Mouse (Mus musculus): ENCODE results near the gene Akr1d1.

Akr1d1 gene

DNA sequence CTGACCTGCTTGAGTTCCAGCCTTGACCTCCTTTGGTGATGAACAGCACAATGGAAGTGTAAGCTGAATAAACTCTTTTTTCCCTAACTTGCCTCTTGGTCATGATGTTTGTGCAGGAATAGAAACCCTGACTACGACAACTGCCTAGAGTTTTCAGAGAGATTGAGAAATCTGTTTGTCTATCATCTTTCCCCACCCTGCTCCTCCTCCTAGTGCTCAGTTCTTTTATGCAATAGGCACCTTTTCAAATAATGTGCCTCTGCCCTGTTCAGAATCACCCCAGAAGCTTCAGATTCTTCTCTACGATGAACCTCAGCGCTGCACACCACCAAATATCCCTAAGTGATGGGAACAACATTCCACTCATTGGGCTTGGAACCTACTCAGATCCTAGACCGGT lies at the start of gene Akr1d1:
TSS of gene Akr1d1 (plus strand) at position 234 of the 400 bp plus-strand sequence.
- DNase-seq (ENCODE audit: low read depth, low spot score): no peak

DNA sequence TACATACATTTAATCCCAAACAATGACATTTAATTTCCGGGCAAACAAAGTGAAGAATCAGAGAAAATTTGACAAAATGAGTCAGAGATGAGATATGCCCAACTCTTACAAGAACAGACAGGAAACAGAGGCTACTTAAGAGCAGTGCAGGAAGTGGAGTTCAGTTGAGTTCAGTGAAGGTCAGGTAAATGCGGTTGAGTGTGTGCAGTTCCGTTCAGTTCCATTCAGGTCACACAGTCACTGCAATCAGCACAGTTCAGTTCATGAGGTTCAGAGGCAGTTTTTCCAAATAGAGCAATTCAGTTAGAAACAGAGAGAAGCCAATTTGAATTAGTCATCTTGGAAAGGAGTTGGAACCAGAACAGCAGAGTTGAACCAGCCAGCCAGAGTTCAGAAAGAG lies 48.8 kb upstream of the Akr1d1 start:
- no peak for DNase-seq (ENCODE audit: low read depth, low spot score)

DNA sequence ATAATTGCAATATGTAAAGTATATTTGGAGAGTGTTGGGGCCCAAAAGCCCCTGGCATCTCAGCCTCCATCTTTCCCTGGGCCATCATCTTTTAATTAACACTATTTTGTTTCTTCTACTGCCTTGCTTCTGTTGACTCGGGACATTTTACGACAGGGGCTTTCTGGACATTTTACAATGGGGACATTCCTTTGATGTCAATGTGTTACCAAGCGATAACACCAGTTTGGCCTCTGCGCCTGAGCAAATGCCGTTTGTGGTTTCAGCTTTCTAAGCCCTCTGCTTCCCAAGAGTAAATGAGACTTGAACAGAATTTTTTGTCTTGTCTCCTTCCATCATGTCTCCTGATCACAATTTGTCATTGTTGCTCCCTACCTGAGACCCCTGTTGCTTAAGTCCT lies 46.7 kb upstream of the Akr1d1 start:
- DNase-seq (ENCODE audit: low read depth, low spot score): no peak

DNA sequence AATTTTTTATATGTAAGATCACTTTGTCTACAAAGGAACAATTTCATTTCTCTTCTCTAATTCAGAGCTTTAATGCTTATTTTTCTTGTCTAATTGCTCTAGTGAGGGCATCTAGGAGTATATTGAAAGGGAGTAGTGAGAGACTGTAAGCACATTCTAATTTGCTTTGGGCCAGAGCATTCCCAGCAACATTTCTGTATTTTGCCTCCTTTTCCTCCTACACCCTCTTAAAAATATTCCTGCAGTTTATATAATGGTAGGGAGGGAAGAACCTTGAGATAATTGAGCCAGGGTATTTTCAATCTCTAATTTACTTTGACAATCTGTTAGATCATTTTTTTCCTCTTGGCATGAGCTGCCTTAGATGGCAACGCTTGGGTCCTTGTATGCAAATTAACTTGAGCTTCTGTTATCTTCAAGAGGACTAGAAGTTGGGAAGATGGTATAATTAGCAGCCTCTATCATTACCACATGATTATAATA lies 45.3 kb upstream of the Akr1d1 start:
- no peak for DNase-seq (ENCODE audit: low read depth, low spot score)

DNA sequence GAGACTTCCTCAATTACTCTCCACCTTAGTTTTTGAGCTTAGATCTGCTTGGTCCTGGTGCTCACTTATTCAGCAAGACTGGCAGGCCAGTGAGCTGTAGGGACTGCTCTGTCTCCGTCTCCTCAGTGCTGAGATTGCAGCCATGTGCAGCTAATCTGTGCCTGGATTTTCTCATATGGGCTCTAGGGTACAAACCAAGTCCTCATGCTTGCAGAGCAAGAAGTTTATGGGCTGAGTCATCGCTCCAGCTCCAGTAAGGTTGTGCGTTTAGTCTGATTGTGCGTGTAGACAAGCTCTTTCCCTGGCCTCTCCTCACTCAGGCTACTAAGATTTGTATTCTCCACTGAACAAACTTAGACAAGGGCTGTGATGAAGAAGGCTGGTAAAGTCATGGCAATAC lies 43.5 kb upstream of the Akr1d1 start:
- no peak for DNase-seq (ENCODE audit: low read depth, low spot score)

DNA sequence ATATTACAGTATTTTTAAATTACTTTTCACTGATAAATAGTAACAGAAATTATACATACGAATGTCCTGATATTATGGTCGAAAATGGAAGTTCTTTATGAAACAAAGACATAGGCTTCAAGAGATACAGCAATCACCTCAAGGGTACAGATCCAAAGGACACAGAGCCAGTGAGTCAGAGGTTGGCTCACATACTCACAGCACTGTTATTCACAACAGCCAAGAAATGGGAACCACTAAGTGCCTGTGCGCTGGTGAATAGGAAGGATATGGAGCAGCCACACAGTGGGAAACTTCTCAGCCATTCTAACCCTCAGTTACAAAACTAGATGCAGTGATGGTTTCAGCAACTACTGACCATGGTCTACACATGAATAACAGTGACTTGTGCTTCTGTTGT lies 37.7 kb upstream of the Akr1d1 start:
- DNase-seq (ENCODE audit: low read depth, low spot score): no peak

DNA sequence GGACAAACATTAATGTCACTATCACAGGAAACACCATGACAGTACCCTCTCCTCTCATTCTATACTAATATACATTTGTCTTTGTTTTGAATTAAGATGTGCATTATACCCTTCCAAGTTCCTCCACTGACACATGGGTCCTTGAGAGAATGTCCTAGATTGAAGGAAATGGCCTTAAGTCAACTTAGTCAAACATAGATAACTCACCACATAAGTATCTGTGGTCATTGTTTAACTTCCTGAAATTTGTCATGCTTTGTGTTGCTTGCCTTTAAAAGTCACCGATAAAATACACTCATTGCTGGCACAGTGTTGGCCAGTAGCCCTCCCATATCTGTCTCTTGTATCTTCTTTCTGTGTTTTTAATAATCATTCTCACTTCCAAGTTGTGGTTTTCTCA lies 35.0 kb upstream of the Akr1d1 start:
- no peak for DNase-seq (ENCODE audit: low read depth, low spot score)

DNA sequence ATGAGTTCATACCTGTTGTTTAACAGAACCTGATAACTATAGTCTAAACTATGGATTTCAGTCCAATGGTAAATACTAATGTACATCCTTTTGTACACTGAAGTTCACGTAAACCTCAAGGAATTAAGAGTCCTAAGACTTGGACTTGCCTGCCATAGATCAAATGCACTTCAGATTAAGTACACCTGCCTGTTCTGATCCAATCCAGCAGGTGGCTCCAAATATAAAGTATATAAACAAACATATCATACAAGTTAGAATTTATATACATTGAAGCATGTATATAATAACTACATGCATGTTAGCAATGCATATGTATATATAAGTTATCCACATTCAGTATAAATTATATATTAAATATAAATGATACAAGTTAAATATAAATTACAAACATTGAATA lies 33.1 kb upstream of the Akr1d1 start:
- no peak for DNase-seq (ENCODE audit: low read depth, low spot score)

DNA sequence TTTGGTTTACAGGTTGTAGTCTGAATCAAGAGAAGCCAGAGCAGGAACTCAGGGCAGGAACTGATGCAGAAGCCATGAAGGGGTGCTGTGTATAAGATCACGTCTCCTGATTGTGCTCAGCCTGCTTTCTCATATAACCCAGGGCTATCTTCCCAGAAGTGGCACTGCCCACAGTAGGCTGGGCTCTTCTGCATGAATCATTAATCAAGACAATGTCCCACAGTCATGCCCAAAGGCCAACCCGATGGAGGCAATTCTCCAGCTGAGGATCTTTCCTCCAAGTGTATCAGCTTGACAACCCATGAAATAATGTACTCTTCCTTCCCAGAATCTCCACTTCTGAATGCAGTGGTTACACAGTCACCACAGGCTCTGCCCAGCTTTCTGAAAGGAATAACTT lies 24.4 kb upstream of the Akr1d1 start:
- DNase-seq (ENCODE audit: low read depth, low spot score): no peak

DNA sequence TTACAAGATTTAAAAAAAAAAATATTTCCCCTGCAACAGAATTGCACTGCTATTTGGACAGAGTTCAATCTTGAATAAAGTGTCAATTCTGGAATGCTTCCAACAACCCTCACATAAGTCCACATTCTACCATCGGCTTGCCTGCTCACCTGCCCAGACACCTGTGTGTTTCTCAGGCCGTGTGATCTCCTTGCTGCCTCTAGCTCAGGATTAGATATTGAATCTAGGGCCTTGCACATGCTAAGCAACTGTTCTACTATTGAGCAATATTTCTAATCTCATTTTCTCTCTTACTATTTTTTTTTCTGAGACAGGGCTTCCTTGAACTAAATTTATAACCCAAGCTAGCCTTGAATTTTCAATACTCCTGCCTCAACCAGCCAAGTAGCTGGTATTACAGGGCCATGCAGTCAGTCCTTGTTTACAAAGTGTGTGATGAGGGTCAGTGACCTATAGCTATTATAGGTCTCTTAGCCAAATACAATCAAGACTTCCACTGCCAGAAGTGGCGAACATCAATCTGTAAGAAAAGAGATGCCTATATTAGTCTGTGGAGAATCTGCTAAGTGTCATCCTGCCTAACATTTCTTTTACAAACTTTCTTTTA lies 23.0 kb upstream of the Akr1d1 start:
- DNase-seq (ENCODE audit: low read depth, low spot score): no peak

DNA sequence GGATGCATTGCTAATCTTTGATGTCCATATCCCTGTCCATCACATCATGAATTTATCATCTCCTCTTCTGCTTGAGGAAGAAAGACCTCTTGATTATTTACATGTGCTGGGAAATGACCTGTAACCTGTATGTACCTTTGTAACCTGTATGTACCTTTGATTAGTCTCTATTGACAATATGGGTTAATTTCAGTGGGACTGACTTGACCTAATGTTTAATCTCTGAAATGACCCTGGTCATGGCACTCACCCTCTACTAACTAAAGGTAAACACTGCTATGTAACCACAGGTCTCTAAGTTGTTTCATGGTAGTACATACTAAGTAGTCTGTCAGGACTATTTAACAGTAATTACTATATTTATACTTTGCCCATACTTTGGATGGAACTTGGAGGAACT lies 19.2 kb upstream of the Akr1d1 start:
- no peak for DNase-seq (ENCODE audit: low read depth, low spot score)

DNA sequence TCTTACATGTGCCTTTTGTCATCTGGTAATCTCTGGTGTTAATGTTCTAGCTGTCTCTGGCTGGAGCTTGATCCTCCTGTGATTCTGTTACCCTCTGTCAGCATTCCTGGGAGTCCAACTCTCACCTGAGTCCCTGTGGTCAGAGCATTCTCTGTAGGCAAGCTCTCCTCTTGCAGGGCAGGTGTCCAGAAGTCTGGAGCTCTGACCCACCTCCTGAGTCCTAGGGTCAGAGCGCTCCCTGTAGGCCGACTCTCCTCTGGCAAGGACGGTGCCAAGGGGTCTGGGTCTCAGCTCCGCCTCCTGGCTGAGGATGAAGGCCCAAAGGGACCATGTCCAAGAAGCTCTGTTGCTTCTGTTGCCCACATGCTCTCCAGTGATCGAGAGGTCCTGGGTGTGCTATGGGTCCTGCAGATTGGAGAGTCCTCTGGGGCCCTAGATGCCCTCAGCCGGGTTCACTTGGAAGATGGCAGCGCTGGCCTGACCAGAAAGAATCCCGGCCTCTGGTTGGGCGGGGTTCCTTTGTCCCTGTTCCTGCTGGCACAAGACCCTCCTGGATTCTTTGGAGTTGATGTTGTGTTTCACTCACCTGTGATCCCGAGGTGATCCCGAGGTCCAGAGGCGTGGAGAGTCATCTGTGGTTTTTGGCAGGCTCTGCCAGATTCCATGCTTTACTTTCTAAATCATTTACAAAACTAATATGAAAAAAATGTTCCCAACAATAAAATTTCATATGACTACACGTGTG lies 9.2 kb upstream of the Akr1d1 start:
- DNase-seq (ENCODE audit: low read depth, low spot score): no peak

DNA sequence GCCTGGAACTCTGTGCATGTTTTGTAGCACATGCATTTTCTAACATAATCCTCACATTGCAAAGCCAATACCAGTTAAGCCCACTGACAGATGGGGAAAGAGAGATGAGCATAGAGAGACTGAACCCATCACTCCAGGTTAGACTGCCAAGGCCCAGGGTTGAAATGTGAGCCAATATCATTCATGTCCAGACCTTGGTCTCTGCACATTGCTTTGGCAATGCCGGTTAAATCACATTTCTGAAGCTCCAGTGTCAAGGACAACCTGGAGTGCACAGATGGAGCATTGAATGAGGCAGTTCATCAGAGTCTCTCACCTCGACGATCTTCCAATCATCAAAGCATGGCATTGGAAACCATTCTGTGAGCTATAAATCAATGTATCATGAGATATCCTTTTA lies 2.1 kb downstream of the Akr1d1 start:
- no peak for DNase-seq (ENCODE audit: low read depth, low spot score)

DNA sequence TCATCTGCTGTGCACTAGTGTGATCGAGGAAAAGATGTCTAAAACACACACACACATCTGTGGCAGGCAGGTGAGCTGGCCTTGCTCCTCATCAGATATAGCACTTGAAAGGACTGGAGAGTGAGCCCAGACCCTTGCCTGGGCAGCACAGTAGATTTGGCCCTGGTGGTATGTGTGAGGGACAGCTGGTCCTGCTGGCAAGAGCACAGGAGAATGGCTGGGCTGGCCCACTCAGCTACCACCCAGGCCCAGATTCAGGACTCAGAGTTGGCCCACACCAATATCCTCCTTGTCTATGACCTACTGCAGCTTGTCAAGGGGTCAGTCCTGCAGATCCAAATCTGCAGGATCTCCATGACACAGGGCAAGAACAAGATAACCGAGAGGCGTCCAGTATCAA lies 6.9 kb downstream of the Akr1d1 start:
- no peak for DNase-seq (ENCODE audit: low read depth, low spot score)

DNA sequence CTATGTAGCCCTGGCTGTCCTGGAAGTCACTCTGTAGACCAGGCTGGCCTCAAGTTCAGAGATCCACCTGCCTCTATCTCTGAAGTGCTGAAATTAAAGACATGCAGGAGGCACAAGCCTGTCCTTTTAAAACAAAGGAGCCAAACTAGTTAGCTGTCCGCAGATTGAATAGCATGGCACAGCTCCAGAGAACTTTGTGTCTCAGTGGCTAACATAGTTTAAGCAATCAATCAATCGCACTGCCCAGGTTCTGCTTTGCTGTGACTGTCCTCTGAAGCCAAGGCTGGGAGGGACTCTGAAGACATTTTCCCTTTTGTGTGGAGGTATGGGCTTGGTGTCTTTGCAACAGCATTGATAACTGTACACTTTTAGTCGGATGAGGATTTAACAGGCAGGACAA lies 7.8 kb downstream of the Akr1d1 start:
- DNase-seq (ENCODE audit: low read depth, low spot score): no peak

DNA sequence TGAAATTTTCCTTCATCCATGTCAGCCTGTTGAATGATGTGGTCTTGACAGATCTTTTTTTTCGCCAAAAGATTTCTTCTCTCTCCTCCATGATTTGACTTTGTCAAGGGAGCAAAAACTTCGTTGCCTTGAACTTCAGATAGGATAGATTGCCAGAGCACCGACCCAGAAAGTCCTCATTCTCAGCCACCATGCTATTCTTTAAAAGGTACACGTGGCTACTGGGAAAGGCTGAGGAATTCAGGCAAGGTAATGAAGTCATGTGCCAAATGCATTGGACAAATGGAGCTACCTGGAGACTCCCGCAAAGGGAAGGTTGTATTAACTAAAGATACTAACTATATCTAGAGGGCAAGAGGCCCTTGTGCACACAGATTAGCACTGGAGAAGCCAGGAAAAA lies 8.8 kb downstream of the Akr1d1 start:
- DNase-seq (ENCODE audit: low read depth, low spot score): no peak

DNA sequence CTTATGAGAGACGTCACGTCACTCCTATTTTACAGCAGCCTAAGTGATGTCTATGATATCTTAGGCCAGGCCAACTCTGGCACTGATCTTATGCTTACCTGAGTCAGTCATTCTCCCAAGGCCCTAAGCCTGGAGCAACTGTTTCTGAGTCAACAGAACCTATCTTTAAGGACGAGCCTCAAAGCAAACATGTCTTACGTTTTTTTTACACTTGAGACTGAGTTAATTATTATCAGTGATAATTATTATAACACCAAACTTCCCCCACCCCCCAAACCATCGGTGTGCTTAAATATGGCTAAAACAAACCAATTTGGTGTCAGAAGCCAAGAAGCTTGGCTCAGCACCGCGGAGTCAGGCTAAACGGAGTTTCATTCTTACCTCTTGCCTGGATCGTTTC lies 9.4 kb downstream of the Akr1d1 start:
- DNase-seq (ENCODE audit: low read depth, low spot score): no peak

DNA sequence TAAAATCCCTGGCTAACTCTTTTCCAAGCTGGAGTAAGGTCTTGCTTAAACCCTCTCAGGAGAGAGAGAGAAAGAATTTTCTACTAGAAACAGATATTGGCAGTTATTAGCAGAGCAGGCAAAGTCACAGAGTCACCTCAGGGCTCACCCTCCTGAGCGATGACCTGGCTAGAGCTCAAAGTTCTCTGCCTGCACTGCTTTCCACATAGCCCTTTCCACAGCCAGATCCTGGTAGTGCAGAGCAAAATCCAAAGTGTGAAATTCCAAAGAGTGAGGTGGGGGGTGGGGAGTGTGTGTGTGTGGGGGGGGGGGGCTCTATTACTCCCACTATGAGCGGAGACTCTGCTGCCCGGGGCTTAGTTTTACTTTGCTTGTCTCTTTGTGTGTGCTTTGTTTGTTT lies 10.1 kb downstream of the Akr1d1 start:
- DNase-seq (ENCODE audit: low read depth, low spot score): no peak

DNA sequence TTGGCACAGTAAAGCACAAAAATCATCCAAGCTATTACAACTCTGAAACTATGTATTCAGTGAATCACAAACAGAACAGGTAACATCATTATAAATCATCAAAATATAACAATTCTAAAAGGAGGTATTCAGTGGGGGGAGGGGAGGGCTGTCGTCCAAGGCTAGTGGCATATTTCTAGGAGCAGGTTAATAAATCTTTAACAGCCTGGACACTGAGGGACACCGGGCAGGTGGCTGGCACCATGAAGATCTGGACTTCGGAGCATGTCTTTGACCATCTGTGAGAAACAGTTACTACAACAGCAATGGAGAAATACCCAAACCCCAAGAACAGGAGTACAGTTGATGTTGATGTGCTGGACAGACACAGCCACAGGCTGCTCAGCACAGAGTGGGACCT lies 11.2 kb downstream of the Akr1d1 start:
- no peak for DNase-seq (ENCODE audit: low read depth, low spot score)

DNA sequence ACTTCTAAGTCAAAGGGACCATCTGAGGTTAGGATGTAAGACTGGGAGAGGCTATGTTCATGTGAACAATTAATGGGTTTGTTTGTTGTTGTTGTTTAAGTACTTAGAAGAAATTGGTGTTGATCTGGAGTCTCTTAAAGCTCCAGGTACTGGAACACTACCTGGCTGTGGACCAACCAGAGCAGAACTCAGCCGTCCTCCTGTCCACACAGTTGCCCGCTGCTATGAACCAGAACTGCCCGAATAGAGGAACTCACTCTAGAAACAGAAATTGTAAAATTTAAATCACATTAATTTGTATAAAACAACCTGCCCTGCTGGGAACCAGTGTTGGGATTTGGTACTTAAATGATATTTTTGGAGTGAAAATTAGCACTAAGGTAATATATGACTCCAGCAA lies 12.2 kb downstream of the Akr1d1 start:
- DNase-seq (ENCODE audit: low read depth, low spot score): no peak

DNA sequence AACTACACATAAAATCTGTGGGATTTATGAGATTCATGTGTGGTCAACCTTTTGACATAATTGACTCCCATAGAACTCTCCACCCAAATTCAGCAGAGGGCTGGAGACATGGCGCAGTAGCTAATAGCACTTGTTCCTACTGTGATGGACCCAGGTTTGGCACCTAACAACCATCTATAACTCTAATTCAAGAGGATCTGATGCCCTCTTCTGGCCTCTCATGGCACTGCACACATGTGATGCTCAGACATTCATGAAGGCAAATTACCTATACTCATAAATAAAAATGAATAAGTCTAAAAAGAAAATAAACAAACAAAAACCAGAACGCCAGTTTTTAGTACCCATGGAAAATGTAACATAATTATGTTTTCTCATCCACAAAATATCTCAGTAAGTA lies 22.8 kb downstream of the Akr1d1 start:
- DNase-seq (ENCODE audit: low read depth, low spot score): no peak

DNA sequence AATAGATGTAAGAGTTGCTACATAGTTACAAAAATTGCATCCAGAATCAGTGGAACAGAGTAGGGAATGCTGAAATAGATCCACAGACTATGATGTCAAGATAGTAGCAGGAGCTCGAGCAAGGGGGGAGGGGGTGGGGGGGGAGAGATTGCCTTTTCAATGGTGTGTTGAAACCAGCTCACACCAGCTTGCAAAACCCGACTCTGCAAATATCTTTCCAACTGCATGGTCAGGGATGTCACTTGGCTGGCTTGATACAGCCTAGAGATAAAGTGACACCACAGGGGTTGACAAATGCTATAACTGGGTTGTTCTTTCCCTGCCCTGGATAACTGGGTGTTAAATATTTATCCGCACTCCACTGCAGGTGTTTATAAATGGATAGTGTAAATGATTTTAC lies 24.0 kb downstream of the Akr1d1 start:
- no peak for DNase-seq (ENCODE audit: low read depth, low spot score)

DNA sequence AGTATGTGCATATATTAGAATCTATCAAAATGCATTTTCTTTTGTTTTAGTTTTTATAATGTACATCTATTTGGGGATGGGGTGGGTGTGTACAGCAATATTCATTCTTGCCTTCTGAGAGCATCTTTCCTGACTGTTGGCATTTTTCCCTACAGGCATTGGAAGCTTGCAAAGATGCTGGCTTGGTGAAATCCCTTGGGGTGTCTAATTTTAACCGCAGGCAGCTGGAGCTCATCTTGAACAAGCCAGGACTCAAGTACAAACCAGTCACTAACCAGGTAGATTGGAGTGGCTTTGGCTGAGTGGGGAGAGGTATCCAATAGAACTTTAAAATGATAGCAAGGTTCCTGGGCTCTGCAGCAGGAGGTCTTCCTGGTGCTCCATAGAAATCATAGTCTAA lies 24.4 kb downstream of the Akr1d1 start:
- no peak for DNase-seq (ENCODE audit: low read depth, low spot score)

DNA sequence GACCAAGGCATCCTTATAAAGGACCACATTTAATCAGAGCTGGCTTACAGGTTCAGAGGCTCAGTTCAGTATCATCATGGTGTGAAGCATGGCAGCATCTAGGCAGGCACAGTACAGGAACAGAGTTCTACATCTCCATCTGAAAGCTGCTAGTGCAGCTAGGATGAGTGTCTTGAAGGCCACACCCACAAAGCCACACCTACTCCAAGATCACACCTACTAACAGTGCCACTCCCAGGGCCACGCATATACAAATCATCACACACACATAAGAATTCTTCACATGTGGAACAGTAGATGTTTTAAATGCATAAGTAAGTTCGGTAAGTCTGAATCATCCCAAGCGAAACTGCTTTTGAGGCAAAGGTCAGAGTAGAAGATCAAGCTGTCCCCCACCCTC lies 33.9 kb downstream of the Akr1d1 start:
- DNase-seq (ENCODE audit: low read depth, low spot score): no peak
